Mouse (Mus musculus) liver, embryonic 13.5 days (tissue): ENCODE results near the gene Taldo1. TPM values are rescaled to one million over a fixed set of nuclear protein-coding genes. Genes with fewer than 3 reads are reported as not detected.
A peak's percentile ranks its signal among the peaks of the same experiment; 100 is the strongest.
"Not testable (repeated sequence)": the region's sequence is repeated elsewhere in the genome, so short reads cannot be mapped to it uniquely, and the experiment has no call there.

Experiments used
- ATAC-seq: fragments of 200-750 bp; cut with Nextera tagmentation; 2 replicates; pipeline ENCODE4 v1.8.0; 2017; ENCODE audit warnings: low read depth, mild to moderate bottlenecking, moderate number of reproducible peaks, moderate library complexity
- DNase-seq: peaks from one replicate; pipeline ENCODE4 v3.0.0; 2022
- H3K27ac ChIP-seq: fragments of 300-500 bp; sonication (generic); 2 replicates; pipeline ENCODE4 v1.5.1; 2015; ENCODE audit warnings: moderate library complexity, mild to moderate bottlenecking, inconsistent platforms
- H3K27me3 ChIP-seq: fragments of 300-500 bp; sonication (generic); 2 replicates; pipeline ENCODE4 v1.6.1; 2015; ENCODE audit warnings: mild to moderate bottlenecking, inconsistent platforms
- H3K36me3 ChIP-seq: fragments of 300-500 bp; sonication (generic); 2 replicates; pipeline ENCODE4 v1.6.1; 2015; ENCODE audit warnings: mild to moderate bottlenecking, inconsistent platforms
- H3K4me1 ChIP-seq: fragments of 300-500 bp; sonication (generic); replicated peaks from 2 replicates; pipeline ENCODE4 v1.6.1; 2015; ENCODE audit warnings: inconsistent platforms
- H3K4me2 ChIP-seq: fragments of 300-500 bp; sonication (generic); 2 replicates; pipeline ENCODE4 v1.6.1; 2015; ENCODE audit warnings: inconsistent platforms, mild to moderate bottlenecking, moderate library complexity
- H3K4me3 ChIP-seq: fragments of 300-500 bp; sonication (generic); replicated peaks from 2 replicates; pipeline ENCODE4 v1.5.1; 2015; ENCODE audit warnings: mild to moderate bottlenecking, inconsistent platforms
- H3K9ac ChIP-seq: fragments of 300-500 bp; sonication (generic); 2 replicates; pipeline ENCODE4 v1.6.1; 2015; ENCODE audit warnings: mild to moderate bottlenecking, inconsistent platforms
- H3K9me3 ChIP-seq: fragments of 300-500 bp; sonication (generic); replicated peaks from 2 replicates; pipeline ENCODE4 v1.6.1; 2016; ENCODE audit warnings: inconsistent platforms
- WGBS: fragments of 180-500 bp; shearing (Covaris S2); methylation state at CpG from one replicate; pipeline ENCODE4 v1.1.7; 2015; ENCODE audit not compliant: insufficient replicate concordance; 5-methylcytosine and 5-hydroxymethylcytosine counted together
- polyA plus RNA-seq: library from polyadenylated mRNA; unstranded; fragments of >200 nt; fragmentation: Nextera tagmentation; extraction: Ambion mirVana; gene quantifications from 2 replicates; pipeline ENCODE4 v1.2.1, GENCODE M21; 2015

The Taldo1 gene
- polyA plus RNA-seq, 1 experiment from 2014 or later = 518 TPM

- Histone ChIP-seq H3K36me3 (peaks cover 49% of the 10 kb centered on the region), H3K4me3 (peak within 1 kb of the TSS; percentile 72), H3K27ac (peak within 1 kb of the TSS; percentile 79), H3K4me2 (peak within 1 kb of the TSS; percentile 97), H3K9ac (peak within 1 kb of the TSS; percentile 83), H3K4me1 (peaks cover 65% of the 10 kb centered on the region), H3K27me3 (no peaks in the 10 kb centered on the region), H3K9me3 (no peaks in the 10 kb centered on the region)
- DNase-seq (peak; percentile 78), ATAC-seq (peak; percentile 68)
- under 1% methylated on average over 25 of the region's 25 CpGs for WGBS
Observed at GRCm38 (mm10) chr7:141443828-141444237, 51.8 kb downstream of the Taldo1 start, which contains the start of gene Pidd1. Gene Pidd1, minus strand, starts transcription at chr7:141444025.

- peak overlapping the region; percentile 96 for H3K9ac ChIP-seq
- ATAC-seq, DNase-seq, H3K9me3 ChIP-seq, H3K27me3 ChIP-seq: not testable (repeated sequence)
- peaks cover 49% of the 10 kb centered on the region for H3K36me3 ChIP-seq
- WGBS = 54% methylated on average over 3 of the region's 3 CpGs
- peak overlapping the region; percentile 76 for H3K4me2 ChIP-seq
- H3K4me3 ChIP-seq = peak overlapping the region; percentile 92
- H3K4me1 ChIP-seq = peaks cover 76% of the 10 kb centered on the region
- peak overlapping the region; percentile 90; the same call in 1 of the 2 replicates for H3K27ac ChIP-seq
Observed at GRCm38 (mm10) chr7:141446374-141446773, 54.4 kb downstream of the Taldo1 start.

DNA sequence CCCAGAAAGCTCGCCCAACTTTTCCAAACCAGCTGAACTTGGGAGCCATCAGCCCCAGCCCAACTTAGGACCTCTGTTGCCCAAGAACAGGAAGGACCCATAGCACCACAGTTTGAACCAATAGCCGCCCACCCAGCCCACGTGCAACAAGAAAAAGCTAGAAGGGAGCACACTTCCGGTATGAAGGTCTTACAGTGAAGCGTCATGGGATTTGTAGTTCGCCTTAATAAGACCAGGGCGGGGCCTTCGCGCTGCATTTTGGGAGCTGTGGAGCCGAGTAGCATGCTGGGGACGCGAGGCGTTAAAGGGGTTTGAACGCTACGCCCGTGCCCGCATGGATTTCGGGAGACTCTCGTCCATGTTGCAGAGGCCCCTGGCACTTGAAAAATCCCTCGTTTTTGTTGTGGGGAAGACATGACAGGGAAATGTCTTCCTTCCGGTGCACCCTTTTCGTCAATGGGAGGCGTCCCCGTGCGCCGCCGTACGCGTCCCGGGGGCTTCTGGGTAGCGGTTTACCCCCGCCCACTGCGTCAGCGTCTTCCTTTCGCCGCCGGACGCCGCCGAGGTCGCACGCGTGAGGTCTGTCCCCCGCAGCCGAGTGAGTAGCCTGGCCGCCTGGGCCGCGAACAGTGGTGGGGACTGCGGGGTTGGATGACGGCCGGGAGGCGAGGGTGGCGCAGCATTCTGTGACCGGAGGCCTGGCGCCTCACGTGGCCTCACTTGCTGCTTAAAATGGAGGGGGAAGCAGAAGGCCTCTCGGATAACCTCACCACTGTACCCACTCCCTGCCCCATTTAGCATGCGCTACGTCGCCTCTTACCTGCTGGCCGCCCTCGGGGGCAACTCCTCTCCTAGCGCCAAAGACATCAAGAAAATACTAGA is 55.4 kb downstream of the Taldo1 start, which contains the start of gene Rplp2:
Gene Rplp2, plus strand, starts transcription at position 261 of the 882 bp plus-strand sequence.
- Histone ChIP-seq H3K9ac (peak within 1 kb of the TSS; percentile 96), H3K4me3 (peak within 1 kb of the TSS; percentile 92), H3K27me3 (no peaks in the 10 kb centered on the region), H3K4me2 (peak within 1 kb of the TSS; percentile 76), H3K4me1 (peaks cover 75% of the 10 kb centered on the region), H3K27ac (peak within 1 kb of the TSS; percentile 90), H3K36me3 (peaks cover 49% of the 10 kb centered on the region), H3K9me3 (no peaks in the 10 kb centered on the region)
- ATAC-seq = peak; percentile 85
- peak; percentile 92 for DNase-seq
- under 1% methylated on average over 63 of the region's 63 CpGs for WGBS

- 0 out of 2 replicates have a peak overlapping the region, but pooled peaks have one; percentile 2 for H3K4me2 ChIP-seq
- peak overlapping the region; percentile 36 for H3K9ac ChIP-seq
- no peaks in the 10 kb centered on the region for H3K27me3 ChIP-seq
- peaks cover 66% of the 10 kb centered on the region for H3K4me1 ChIP-seq
- peaks cover 43% of the 10 kb centered on the region for H3K36me3 ChIP-seq
- H3K9me3 ChIP-seq = no peaks in the 10 kb centered on the region
- no peak overlapping the region for H3K4me3 ChIP-seq
- no peak for ATAC-seq
- H3K27ac ChIP-seq = peak overlapping the region; percentile 53
- DNase-seq = no peak
Observed at GRCm38 (mm10) chr7:141451928-141452327, 59.9 kb downstream of the Taldo1 start.

Other genes starting within 250 kb of the Taldo1 start
- 55.0 and 58.0 TPM in 2 replicates for gene Rnh1, start 219.3 kb upstream of the Taldo1 start, polyA plus RNA-seq
- gene Hras, start 198.2 kb upstream of the Taldo1 start, polyA plus RNA-seq = 91.5 and 104 TPM in 2 replicates
- 12.2 and 15.5 TPM in 2 replicates for gene Lrrc56, start 198.0 kb upstream of the Taldo1 start, polyA plus RNA-seq
- 0.59 and 0.71 TPM in 2 replicates for gene Lmntd2, start 178.1 kb upstream of the Taldo1 start, polyA plus RNA-seq
- 23.9 and 26.7 TPM in 2 replicates for gene Rassf7, start 176.3 kb upstream of the Taldo1 start, polyA plus RNA-seq
- 32.6 and 34.9 TPM in 2 replicates for gene Phrf1, start 163.4 kb upstream of the Taldo1 start, polyA plus RNA-seq
- 6.3 and 6.4 TPM in 2 replicates for gene Irf7, start 125.7 kb upstream of the Taldo1 start, polyA plus RNA-seq
- gene Cdhr5, start 115.4 kb upstream of the Taldo1 start, polyA plus RNA-seq = 0.10 and 0.32 TPM in 2 replicates
- gene Sct, start 113.1 kb upstream of the Taldo1 start, polyA plus RNA-seq = 0.22 TPM in 1 of 2 replicates, not detected in the other
- gene Drd4, start 100.2 kb upstream of the Taldo1 start, polyA plus RNA-seq = 0.03 TPM in 1 of 2 replicates, not detected in the other
- gene Deaf1, start 64.5 kb upstream of the Taldo1 start, polyA plus RNA-seq = 16.3 and 17.1 TPM in 2 replicates
- gene Tmem80, start 64.5 kb upstream of the Taldo1 start, polyA plus RNA-seq = 18.2 and 19.6 TPM in 2 replicates
- 5.1 and 6.6 TPM in 2 replicates for gene Eps8l2, start 53.3 kb upstream of the Taldo1 start, polyA plus RNA-seq
- 18.1 and 18.3 TPM in 2 replicates for gene Gatd1, start 21.9 kb downstream of the Taldo1 start, polyA plus RNA-seq
- gene Cend1, start 37.3 kb downstream of the Taldo1 start, polyA plus RNA-seq = 0.10 and 0.14 TPM in 2 replicates
- 16.6 and 20.4 TPM in 2 replicates for gene Slc25a22, start 45.7 kb downstream of the Taldo1 start, polyA plus RNA-seq
- 10.9 and 11.4 TPM in 2 replicates for gene Pidd1, start 51.8 kb downstream of the Taldo1 start, polyA plus RNA-seq
- gene Rplp2, start 55.2 kb downstream of the Taldo1 start, polyA plus RNA-seq = 1,223 and 1,240 TPM in 2 replicates
- gene Pnpla2, start 63.0 kb downstream of the Taldo1 start, polyA plus RNA-seq = 11.9 and 13.8 TPM in 2 replicates
- gene Cracr2b, start 68.9 kb downstream of the Taldo1 start, polyA plus RNA-seq = 3.6 and 4.0 TPM in 2 replicates
- 4.1 and 5.0 TPM in 2 replicates for gene Cd151, start 75.2 kb downstream of the Taldo1 start, polyA plus RNA-seq
- 63.9 and 72.4 TPM in 2 replicates for gene Polr2l, start 82.9 kb downstream of the Taldo1 start, polyA plus RNA-seq
- gene Tspan4, start 83.0 kb downstream of the Taldo1 start, polyA plus RNA-seq = 49.3 and 49.7 TPM in 2 replicates
- gene Chid1, start 147.7 kb downstream of the Taldo1 start, polyA plus RNA-seq = 28.0 and 31.3 TPM in 2 replicates
- gene Ap2a2, start 170.0 kb downstream of the Taldo1 start, polyA plus RNA-seq = 65.4 and 73.2 TPM in 2 replicates